Mouse (Mus musculus) hindbrain, embryonic 11.5 days (tissue): ENCODE measurements at regions not wholly inside any gene's neighbourhood (a gene's known extent, or its start where the extent isn't known, plus 50 kb on each side); places are given as distances from the start of the nearest gene placed in this dataset.
"Not testable (repeated sequence)": the region's sequence is repeated elsewhere in the genome, so short reads cannot be mapped to it uniquely, and the experiment has no call there.

Source experiments
- ATAC-seq: fragments of 200-750 bp; cut with Nextera tagmentation; 2 replicates; pipeline ENCODE4 v1.8.0; 2017; ENCODE audit warnings: mild to moderate bottlenecking, moderate TSS enrichment, moderate library complexity; ENCODE audit not compliant: low FRiP score
- DNase-seq: peaks from one replicate; pipeline ENCODE4 v3.0.0-alpha.2; 2015; ENCODE audit warnings: low spot score
- H3K27ac ChIP-seq: fragments of 300-500 bp; sonication (generic); 2 replicates; pipeline ENCODE4 v1.5.1; 2014; ENCODE audit warnings: mild to moderate bottlenecking, low read depth, low read length
- H3K27me3 ChIP-seq: fragments of 300-500 bp; sonication (generic); 2 replicates; pipeline ENCODE4 v1.6.1; 2014; ENCODE audit warnings: mild to moderate bottlenecking, low read length, moderate library complexity, mixed read lengths; ENCODE audit not compliant: control insufficient read depth, insufficient read depth
- H3K36me3 ChIP-seq: fragments of 300-500 bp; sonication (generic); 2 replicates; pipeline ENCODE4 v1.6.1; 2014; ENCODE audit warnings: mild to moderate bottlenecking, low read length, moderate library complexity, mixed read lengths; ENCODE audit not compliant: control insufficient read depth, insufficient read depth
- H3K4me1 ChIP-seq: fragments of 300-500 bp; sonication (generic); replicated peaks from 2 replicates; pipeline ENCODE4 v1.6.1; 2014; ENCODE audit warnings: low read length, mixed read lengths; ENCODE audit not compliant: control insufficient read depth, insufficient read depth
- H3K4me2 ChIP-seq: fragments of 300-500 bp; sonication (generic); replicated peaks from 2 replicates; pipeline ENCODE4 v1.6.1; 2014; ENCODE audit warnings: mild to moderate bottlenecking, low read depth, low read length
- H3K4me3 ChIP-seq: fragments of 300-500 bp; sonication (generic); 2 replicates; pipeline ENCODE4 v1.5.1; 2014; ENCODE audit warnings: low read depth, low read length
- H3K9ac ChIP-seq: fragments of 300-500 bp; sonication (generic); 2 replicates; pipeline ENCODE4 v1.6.1; 2014; ENCODE audit warnings: low read depth, low read length
- H3K9me3 ChIP-seq: fragments of 300-500 bp; sonication (generic); 2 replicates; pipeline ENCODE4 v1.6.1; 2016; ENCODE audit warnings: low read length; ENCODE audit not compliant: control insufficient read depth
- WGBS: fragments of 180-500 bp; shearing (Covaris S2); extraction: QIAGEN DNeasy Blood & Tissue Kit; methylation state at CpG from one replicate; pipeline ENCODE4 v1.1.7; 2014; 5-methylcytosine and 5-hydroxymethylcytosine counted together

GRCm38 (mm10) chr6:109814990-109815389 lies 830.4 kb upstream of the Grm7 start:
- Histone ChIP-seq H3K27me3 (no peaks in the 10 kb centered on the region), H3K4me1 (no peaks in the 10 kb centered on the region), H3K4me2 (no peak overlapping the region), H3K9me3 (no peaks in the 10 kb centered on the region), H3K36me3 (no peaks in the 10 kb centered on the region), H3K4me3 (no peak overlapping the region), H3K9ac (no peak overlapping the region), H3K27ac (no peak overlapping the region)
- ATAC-seq (no peak), DNase-seq (no peak)
- 90% methylated on average over 4 of the region's 4 CpGs for WGBS

- H3K9ac ChIP-seq: no peak overlapping the region
- H3K4me2 ChIP-seq: no peak overlapping the region
- H3K27me3 ChIP-seq: no peaks in the 10 kb centered on the region
- ATAC-seq (no peak), DNase-seq (no peak)
- no peak overlapping the region for H3K4me3 ChIP-seq
- H3K36me3 ChIP-seq: no peaks in the 10 kb centered on the region
- 85% methylated on average over 3 of the region's 3 CpGs for WGBS
- H3K4me1 ChIP-seq: no peaks in the 10 kb centered on the region
- no peaks in the 10 kb centered on the region for H3K9me3 ChIP-seq
- H3K27ac ChIP-seq: no peak overlapping the region
These were observed 797.1 kb upstream of the Grm7 start for GRCm38 (mm10) chr6:109848313-109848712.

- H3K36me3 ChIP-seq: no peaks in the 10 kb centered on the region
These were observed 789.6 kb upstream of the Grm7 start for GRCm38 (mm10) chr6:109855806-109856205.

GRCm38 (mm10) chr6:109863411-109863810 lies 782.0 kb upstream of the Grm7 start:
- H3K27ac ChIP-seq: no peak overlapping the region
- DNase-seq (no peak), ATAC-seq (no peak)
- H3K4me1 ChIP-seq: no peaks in the 10 kb centered on the region
- H3K9ac ChIP-seq: no peak overlapping the region
- no peaks in the 10 kb centered on the region for H3K36me3 ChIP-seq
- no peak overlapping the region for H3K4me2 ChIP-seq
- H3K9me3 ChIP-seq: no peaks in the 10 kb centered on the region
- no peaks in the 10 kb centered on the region for H3K27me3 ChIP-seq
- WGBS: 87% methylated on average over 4 of the region's 4 CpGs
- H3K4me3 ChIP-seq: no peak overlapping the region

More at GRCm38 (mm10) chr6:109855806-109856205, 789.6 kb upstream of the Grm7 start:
- Histone ChIP-seq H3K4me2 (no peak overlapping the region), H3K27ac (no peak overlapping the region), H3K4me3 (no peak overlapping the region), H3K4me1 (no peaks in the 10 kb centered on the region), H3K27me3 (no peaks in the 10 kb centered on the region), H3K9ac (no peak overlapping the region), H3K9me3 (no peaks in the 10 kb centered on the region)
- no peak for ATAC-seq
- no peak for DNase-seq
- WGBS: 76% methylated on average over 1 of the region's 1 CpGs

GRCm38 (mm10) chr6:109874187-109874586 lies 771.2 kb upstream of the Grm7 start:
- peak; percentile 85 for ATAC-seq
- 47% methylated on average over 2 of the region's 2 CpGs for WGBS
- no peaks in the 10 kb centered on the region for H3K9me3 ChIP-seq
- no peaks in the 10 kb centered on the region for H3K36me3 ChIP-seq
- H3K4me3 ChIP-seq: no peak overlapping the region
- no peaks in the 10 kb centered on the region for H3K27me3 ChIP-seq
- H3K9ac ChIP-seq: no peak overlapping the region
- H3K4me2 ChIP-seq: no peak overlapping the region
- no peaks in the 10 kb centered on the region for H3K4me1 ChIP-seq
- DNase-seq: peak; percentile 4
- no peak overlapping the region for H3K27ac ChIP-seq

- no peaks in the 10 kb centered on the region for H3K9me3 ChIP-seq
- no peak overlapping the region for H3K4me2 ChIP-seq
- H3K9ac ChIP-seq: no peak overlapping the region
- H3K27ac ChIP-seq: no peak overlapping the region
- H3K4me1 ChIP-seq: no peaks in the 10 kb centered on the region
- DNase-seq: peak; percentile 12
- no peaks in the 10 kb centered on the region for H3K36me3 ChIP-seq
- WGBS: 54% methylated on average over 6 of the region's 6 CpGs
- no peaks in the 10 kb centered on the region for H3K27me3 ChIP-seq
- H3K4me3 ChIP-seq: no peak overlapping the region
- peak; percentile 82 for ATAC-seq
These were observed 770.7 kb upstream of the Grm7 start for GRCm38 (mm10) chr6:109874625-109875040.

- not testable (repeated sequence) for H3K9me3 ChIP-seq, H3K27me3 ChIP-seq, H3K36me3 ChIP-seq, H3K27ac ChIP-seq, DNase-seq, H3K9ac ChIP-seq, H3K4me3 ChIP-seq, H3K4me1 ChIP-seq, H3K4me2 ChIP-seq, ATAC-seq
- WGBS: 94% methylated on average over 3 of the region's 3 CpGs
These were observed 769.8 kb upstream of the Grm7 start for GRCm38 (mm10) chr6:109875548-109875947.

- no peak for DNase-seq
- no peak overlapping the region for H3K4me3 ChIP-seq
These were observed 766.2 kb upstream of the Grm7 start for GRCm38 (mm10) chr6:109879145-109879544.

GRCm38 (mm10) chr6:109923780-109924179 lies 721.6 kb upstream of the Grm7 start:
- Histone ChIP-seq H3K4me3 (no peak overlapping the region), H3K9me3 (no peaks in the 10 kb centered on the region), H3K4me2 (no peak overlapping the region), H3K27me3 (no peaks in the 10 kb centered on the region), H3K27ac (no peak overlapping the region), H3K9ac (no peak overlapping the region), H3K4me1 (no peaks in the 10 kb centered on the region), H3K36me3 (no peaks in the 10 kb centered on the region)
- ATAC-seq (peak; percentile 59), DNase-seq (no peak)

More at GRCm38 (mm10) chr6:109879145-109879544, 766.2 kb upstream of the Grm7 start:
- ATAC-seq: no peak
- Histone ChIP-seq H3K27me3 (no peaks in the 10 kb centered on the region), H3K9me3 (no peaks in the 10 kb centered on the region), H3K9ac (no peak overlapping the region), H3K27ac (no peak overlapping the region), H3K4me2 (no peak overlapping the region), H3K4me1 (no peaks in the 10 kb centered on the region), H3K36me3 (no peaks in the 10 kb centered on the region)
- WGBS: 100% methylated on average over 1 of the region's 1 CpGs
